Mouse (Mus musculus) brain, adult 2 months (tissue): ENCODE measurements around the gene Spin2-ps6.
"Not testable (repeated sequence)": the region's sequence is repeated elsewhere in the genome, so short reads cannot be mapped to it uniquely, and the experiment has no call there.

Experiments used
- DNase-seq: peaks from one replicate; pipeline ENCODE4 v3.0.0; 2011; ENCODE audit warnings: low read depth, low spot score

The Spin2-ps6 gene

DNA sequence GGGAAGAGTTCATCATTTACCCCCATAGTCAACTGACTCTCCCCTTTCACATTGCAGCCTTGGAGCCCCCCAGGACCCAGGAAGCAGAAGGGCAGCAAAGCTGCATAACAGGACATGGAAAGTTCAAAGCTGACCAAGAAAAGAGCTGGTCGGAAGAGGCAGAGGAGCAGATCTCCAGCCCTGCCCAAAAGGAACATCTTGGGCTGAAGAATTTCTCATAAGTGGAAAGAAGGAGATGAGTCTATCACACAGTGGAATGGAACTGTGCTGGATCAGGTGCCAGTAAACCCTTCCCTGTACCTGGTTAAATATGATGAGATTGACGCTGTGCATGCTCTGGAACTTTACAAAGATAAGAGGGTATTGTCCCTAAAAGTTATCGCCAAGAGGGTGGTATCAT lies at the start of gene Spin2-ps6:
TSS of gene Spin2-ps6 (plus strand) at position 301 of the 400 bp plus-strand sequence.
- not testable (repeated sequence) for DNase-seq
